Mouse (Mus musculus) liver, embryonic 14.5 days (tissue): Measurements from ENCODE around the gene Hnf1a.

Source experiments
- CTCF ChIP-seq: IDR thresholded peaks from 2 replicates; pipeline ENCODE4 v1.5.1; 2016; ENCODE audit warnings: antibody characterized with exemption, low read depth, control low read depth
- EP300 ChIP-seq: IDR thresholded peaks from 2 replicates; pipeline ENCODE4 v1.6.1; 2016; ENCODE audit warnings: antibody characterized with exemption, low read depth

DNA sequence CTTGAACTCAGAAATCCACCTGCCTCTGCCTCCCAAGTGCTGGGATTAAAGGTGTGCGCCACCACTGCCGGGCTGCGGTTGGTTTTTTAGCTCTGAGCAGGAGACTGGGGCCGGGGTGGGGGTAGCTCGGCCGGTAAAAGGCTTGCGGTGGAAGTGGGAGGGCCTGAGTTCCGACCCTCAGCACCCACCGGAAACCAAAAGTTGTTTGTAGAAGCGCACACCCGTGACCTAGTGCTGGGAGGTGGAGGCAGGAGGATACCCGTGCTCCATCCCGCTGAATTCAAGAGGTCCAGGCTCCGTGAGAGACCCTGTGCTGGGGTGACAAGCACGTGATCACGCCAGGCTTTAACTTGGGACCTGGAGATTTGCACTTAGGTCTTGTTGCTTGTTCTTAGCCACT is 25.6 kb upstream of the Hnf1a start:
- TF ChIP-seq CTCF (no peak), EP300 (no peak)
